Mouse (Mus musculus) frontal cortex, postnatal 10 days (tissue): ENCODE results near the gene Xlr4b.
"Not testable (repeated sequence)": the region's sequence is repeated elsewhere in the genome, so short reads cannot be mapped to it uniquely, and the experiment has no call there.

Experiments
- DNase-seq, 2 experiments: peaks; one replicate each; pipeline ENCODE4 v3.0.0; 2022; ENCODE audit warnings: low spot score in 2 of 2, mixed read lengths in 1 of 2

The Xlr4b gene

DNA sequence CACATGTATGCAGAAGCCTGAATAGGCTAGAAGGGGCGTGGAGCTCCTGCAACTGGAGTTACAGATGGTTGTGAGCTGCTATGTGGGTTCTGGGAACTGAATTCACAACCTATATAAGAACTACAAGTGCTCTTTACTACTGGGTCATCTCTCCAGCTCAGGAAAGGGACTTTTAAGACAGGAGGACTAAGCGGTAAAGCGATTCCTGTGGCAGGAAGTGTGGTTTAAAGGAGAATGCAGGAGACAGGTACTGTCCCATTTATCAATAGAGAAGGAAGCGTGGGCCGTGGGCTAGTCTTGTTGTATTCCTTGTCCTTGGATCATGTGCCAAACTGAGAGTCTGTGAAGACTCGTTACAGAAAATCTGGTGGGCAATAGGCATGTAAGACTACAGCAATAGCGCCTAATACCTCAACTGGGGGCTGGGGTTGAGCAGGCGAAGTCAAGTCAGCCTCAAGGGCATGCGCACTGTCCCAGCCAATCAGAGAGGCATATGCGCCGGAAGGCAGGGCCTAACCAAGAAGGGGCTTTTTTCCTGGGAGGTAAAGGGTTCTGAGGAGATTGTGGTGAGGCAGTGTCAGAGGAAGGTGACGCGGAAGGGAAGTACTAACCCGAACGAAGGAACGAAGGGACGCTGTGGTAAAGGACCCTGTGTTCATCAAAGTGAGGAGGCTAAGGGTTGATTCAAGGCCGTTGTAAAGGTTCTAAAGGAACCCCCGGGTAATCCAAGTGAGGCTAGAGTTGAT is at the start of gene Xlr4b:
Gene Xlr4b (plus strand): TSS at position 515 of the 746 bp plus-strand sequence.
- not testable (repeated sequence) for DNase-seq

- DNase-seq = not testable (repeated sequence)
These were observed 37.2 kb upstream of the Xlr4b start, which contains the start of gene Spin2d for GRCm38 (mm10) chrX:73176889-73177288. Gene Spin2d, minus strand, starts transcription at chrX:73176989.

DNA sequence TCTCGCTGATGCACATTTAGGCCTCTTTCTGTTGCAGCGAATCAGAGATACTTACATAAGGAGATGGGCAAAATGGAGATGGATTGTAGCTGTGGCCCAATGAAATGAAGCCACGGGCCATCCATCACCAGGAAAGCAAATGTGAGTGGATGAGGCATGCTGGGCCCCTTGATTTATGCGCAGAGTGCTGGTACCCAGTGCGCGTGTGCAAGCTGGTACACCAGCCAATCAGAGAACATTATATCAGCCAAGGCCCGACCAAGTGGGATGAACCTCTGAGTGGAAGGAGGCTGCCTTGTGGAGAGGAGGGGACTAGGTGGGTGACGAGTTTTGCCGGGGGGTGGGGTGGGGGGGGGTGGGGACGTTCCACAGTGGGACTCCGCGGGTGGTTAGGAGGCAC is 22.2 kb upstream of the Xlr4b start, which contains the start of gene Xlr3b:
Gene Xlr3b (plus strand): TSS at position 274 of the 400 bp plus-strand sequence.
- peak in 1 of 2 experiments; percentile 6 for DNase-seq

DNA sequence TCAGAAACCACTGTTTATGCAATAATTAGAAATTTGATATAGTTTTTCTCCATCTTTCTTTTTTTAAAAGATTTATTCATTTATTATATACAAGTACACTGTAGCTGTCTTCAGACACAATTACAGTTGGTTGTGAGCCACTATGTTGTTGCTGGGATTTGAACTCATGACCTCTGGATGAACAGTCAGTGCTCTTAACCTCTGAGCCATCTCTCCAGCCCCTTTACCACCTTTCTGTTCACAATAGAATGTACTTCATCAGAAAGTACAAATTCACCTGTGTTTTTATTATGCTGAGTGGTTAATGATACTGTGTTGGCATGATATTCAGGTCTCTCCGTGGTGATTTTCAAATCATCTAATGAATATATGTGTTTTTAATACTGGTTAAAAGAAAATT is 11.2 kb downstream of the Xlr4b start:
- no peak for DNase-seq

- peak; percentile 63 to 71 for DNase-seq
These were observed 13.9 kb downstream of the Xlr4b start, which contains the start of gene F8a for GRCm38 (mm10) chrX:73227914-73228605. Gene F8a, plus strand, starts transcription at chrX:73228291.

GRCm38 (mm10) chrX:73228606-73229214 is 14.6 kb downstream of the Xlr4b start:
- DNase-seq = peak; percentile 43 to 50

DNA sequence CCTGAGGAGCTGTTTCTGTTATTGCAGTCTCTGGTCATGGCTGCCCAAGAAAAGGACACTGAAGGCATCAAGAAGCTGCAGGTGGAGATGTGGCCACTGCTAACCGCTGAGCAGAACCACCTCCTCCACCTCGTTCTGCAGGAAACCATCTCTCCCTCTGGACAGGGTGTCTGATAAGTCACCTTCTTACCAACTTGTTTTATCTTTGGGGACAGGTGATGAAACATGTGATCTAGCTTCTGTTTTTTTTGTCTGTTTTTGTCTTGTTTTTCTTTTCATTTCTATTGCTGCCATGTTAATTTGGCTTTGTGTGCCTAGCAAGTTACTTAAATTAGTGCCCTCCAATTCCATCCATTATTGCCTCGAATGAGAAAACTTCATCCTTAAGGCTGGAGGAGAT is 15.2 kb downstream of the Xlr4b start:
- DNase-seq = no peak

GRCm38 (mm10) chrX:73242821-73243325 is 28.7 kb downstream of the Xlr4b start, which contains the start of gene Xlr4c:
Gene Xlr4c, minus strand, starts transcription at chrX:73243130.
- DNase-seq = not testable (repeated sequence)

DNA sequence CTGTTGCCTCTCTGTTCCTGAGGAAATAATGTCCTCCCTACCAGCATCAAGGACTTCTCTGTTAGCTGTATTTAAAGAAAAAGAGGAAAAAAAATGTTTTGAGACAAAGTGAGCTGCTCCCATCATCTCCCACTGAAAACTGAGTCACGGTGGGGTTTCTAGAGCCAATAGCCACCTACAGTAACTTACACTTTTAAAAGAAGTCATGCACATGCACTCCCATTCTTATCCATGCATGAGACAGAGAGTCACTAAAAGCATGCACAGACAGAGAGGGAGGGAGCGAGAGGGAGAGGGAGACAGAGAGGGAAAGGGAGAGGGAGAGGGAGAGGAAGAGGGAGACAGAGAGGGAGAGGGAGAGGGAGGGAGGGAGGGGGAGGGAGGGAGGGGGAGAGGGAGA is 48.3 kb downstream of the Xlr4b start:
- DNase-seq = not testable (repeated sequence)

DNA sequence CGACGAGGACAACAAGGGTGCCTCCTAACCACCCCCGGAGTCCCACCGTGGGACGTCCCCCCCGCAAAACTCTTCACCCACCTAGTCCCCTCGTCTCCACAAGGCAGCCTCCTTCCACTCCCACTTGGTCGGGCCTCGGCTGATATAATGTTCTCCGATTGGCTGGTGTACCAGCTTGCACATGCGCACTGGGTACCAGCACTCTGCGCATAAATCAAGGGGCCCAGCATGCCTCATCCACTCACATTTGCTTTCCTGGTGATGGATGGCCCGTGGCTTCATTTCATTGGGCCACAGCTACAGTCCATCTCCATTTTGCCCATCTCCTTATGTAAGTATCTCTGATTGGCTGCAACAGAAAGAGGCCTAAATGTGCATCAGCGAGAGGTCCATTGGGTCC is 51.1 kb downstream of the Xlr4b start, which contains the start of gene Xlr3c:
Gene Xlr3c (minus strand): TSS at position 121 of the 400 bp plus-strand sequence.
- not testable (repeated sequence) for DNase-seq
